Mouse (Mus musculus): ENCODE data around the gene Snapc4. TPM values are rescaled to one million over a fixed set of nuclear protein-coding genes. Genes with fewer than 3 reads are reported as not detected.

Gene Snapc4
- polyA plus RNA-seq, 1 experiment from 2014 or later, result 14.8 TPM

DNA sequence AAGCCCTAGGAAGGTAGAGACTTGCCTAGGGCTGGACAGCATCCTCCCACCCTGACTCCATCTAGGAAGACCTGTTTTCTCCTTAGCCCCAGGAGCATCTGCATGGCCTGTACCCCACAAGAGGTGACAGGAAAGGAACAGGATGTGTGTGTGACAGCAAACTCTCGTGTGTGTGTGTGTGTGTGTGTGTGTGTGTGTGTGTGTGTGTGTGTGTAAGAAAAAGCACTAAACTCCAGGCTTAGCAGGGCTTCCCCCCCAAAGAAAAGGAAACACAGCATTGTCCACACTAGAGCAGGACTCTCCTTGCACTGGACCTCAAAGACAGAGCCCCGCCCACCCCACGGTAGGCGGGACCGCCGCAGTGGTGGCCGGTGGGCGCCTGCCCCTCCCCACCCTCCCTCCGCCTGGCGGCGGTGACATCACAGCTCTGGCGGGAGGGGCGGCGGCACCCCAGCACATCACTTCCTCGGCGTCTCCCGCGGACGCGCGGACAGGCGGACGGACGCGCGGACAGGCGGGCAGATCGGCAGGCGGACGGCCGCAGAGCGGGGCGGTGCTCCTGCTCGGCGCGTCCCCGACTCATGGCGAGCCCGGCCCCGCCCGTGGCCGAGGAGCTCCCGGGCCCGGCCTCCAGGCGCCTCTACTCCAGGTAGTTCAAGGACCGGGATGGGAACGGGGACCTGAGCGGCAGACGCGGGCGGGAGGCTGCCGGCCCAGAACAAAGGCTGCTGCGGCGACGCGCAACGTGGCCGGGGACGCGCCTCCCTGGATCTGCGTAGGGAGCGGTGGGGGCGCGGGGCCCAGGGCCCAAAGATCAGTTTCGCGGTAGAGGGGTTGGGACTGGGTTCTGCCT is 65.2 kb downstream of the Snapc4 start, which contains the start of gene Gpsm1:
Gene Gpsm1 (plus strand): TSS at position 444 of the 853 bp plus-strand sequence.
- Histone ChIP-seq H3K27me3 (ENCODE audit: control insufficient read depth, insufficient read depth, low read length) (no peaks in the 10 kb centered on the region), H3K9ac (ENCODE audit: low read length) (peak within 1 kb of the TSS; percentile 96), H3K4me3 (ENCODE audit: low read length) (peak within 1 kb of the TSS; percentile 91), H3K27ac (ENCODE audit: low read length) (peak within 1 kb of the TSS; percentile 95), H3K4me1 (ENCODE audit: control insufficient read depth, insufficient read depth, low read length) (peaks cover 40% of the 10 kb centered on the region), H3K36me3 (ENCODE audit: control insufficient read depth, insufficient read depth) (no peaks in the 10 kb centered on the region), H3K9me3 (replicated peaks; ENCODE audit: control insufficient read depth, low read length) (no peaks in the 10 kb centered on the region), H3K4me2 (ENCODE audit: low read depth, low read length) (peak within 1 kb of the TSS; percentile 77)
- ATAC-seq (replicated peaks; ENCODE audit: extremely low read depth, insufficient read depth, low FRiP score), result peak; percentile 82
- WGBS, result under 1% methylated on average over 63 of the region's 66 CpGs

DNA sequence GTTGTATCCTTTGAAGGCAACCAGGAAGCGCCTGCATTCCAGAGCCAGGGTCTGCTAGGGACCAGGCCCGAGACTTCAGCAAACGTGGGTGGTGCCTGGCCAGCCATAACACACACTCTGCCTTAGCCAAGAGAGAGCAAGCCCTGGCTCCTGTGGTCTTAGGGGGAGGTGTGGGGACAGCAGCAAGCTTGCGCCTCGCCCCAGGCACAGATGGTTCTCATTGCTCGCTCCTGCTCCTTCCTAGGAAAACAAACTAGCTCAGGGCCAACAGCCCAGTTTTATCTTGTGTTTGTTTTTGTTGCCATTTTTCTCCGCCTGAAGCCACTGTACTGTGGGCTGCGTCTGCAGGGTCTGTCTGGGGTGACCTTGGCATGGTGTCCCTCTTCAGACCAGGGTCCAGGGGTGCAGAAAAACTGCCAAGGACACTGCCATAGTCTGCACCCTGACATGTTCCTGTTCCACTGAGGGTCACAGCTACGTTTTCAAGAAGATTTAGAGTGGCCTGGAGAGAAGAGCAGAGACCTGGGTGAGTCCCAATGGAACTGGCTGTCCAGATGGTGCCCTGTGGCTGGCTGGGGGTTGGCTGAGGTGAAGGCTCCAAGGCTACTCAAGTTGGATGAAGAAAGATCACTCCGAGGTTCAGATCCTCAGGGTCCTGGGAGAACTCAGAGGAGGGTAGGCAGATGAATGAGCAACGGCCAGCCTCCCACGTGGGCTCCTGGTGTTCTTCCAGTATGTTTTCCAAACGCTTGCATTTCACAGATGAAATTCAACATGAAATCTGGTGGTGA is 66.0 kb downstream of the Snapc4 start:
- peaks cover 46% of the 10 kb centered on the region for H3K4me1 ChIP-seq (ENCODE audit: control insufficient read depth, insufficient read depth, low read length)

DNA sequence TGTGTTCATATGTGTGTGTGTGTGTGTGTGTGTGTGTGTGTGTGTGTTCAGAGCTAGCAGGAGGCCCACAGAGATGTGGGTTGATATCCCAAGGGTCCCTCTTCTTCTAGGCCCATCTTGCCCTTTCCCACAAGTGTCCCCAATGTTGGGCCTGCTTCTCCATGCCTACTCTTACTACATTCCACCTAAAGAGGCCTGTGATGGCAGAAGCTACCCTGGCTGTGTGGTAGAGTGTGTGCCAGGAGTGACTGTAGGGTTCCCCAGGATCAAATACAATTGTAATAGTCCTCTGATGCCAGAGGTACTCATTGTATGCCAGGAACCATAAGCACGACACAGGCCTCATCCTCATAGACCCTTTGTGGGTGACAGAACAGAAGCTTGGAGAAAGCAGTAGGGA is 67.1 kb downstream of the Snapc4 start:
- no peak for ATAC-seq (replicated peaks; ENCODE audit: extremely low read depth, insufficient read depth, low FRiP score)
- no peaks in the 10 kb centered on the region for H3K9me3 ChIP-seq (replicated peaks; ENCODE audit: control insufficient read depth, low read length)
- H3K9ac ChIP-seq (ENCODE audit: low read length), result no peak overlapping the region
- no peaks in the 10 kb centered on the region for H3K27me3 ChIP-seq (ENCODE audit: control insufficient read depth, insufficient read depth, low read length)
- WGBS, result 91% methylated on average over 1 of the region's 1 CpGs
- H3K4me3 ChIP-seq (ENCODE audit: low read length), result no peak overlapping the region
- H3K36me3 ChIP-seq (ENCODE audit: control insufficient read depth, insufficient read depth), result no peaks in the 10 kb centered on the region
- no peak overlapping the region for H3K27ac ChIP-seq (ENCODE audit: low read length)
- peaks cover 49% of the 10 kb centered on the region for H3K4me1 ChIP-seq (ENCODE audit: control insufficient read depth, insufficient read depth, low read length)
- no peak overlapping the region for H3K4me2 ChIP-seq (ENCODE audit: low read depth, low read length)

More for the DNA sequence above, 66.0 kb downstream of the Snapc4 start:
- 47% methylated on average over 13 of the region's 13 CpGs for WGBS
- no peaks in the 10 kb centered on the region for H3K36me3 ChIP-seq (ENCODE audit: control insufficient read depth, insufficient read depth)
- H3K9me3 ChIP-seq (replicated peaks; ENCODE audit: control insufficient read depth, low read length), result no peaks in the 10 kb centered on the region
- peak overlapping the region; percentile 96; the same call in 1 of the 2 replicates for H3K9ac ChIP-seq (ENCODE audit: low read length)
- H3K4me2 ChIP-seq (ENCODE audit: low read depth, low read length), result peak overlapping the region; percentile 77
- peak overlapping the region; percentile 91 for H3K4me3 ChIP-seq (ENCODE audit: low read length)
- peak overlapping the region; percentile 95 for H3K27ac ChIP-seq (ENCODE audit: low read length)
- no peak for ATAC-seq (replicated peaks; ENCODE audit: extremely low read depth, insufficient read depth, low FRiP score)
- H3K27me3 ChIP-seq (ENCODE audit: control insufficient read depth, insufficient read depth, low read length), result no peaks in the 10 kb centered on the region

DNA sequence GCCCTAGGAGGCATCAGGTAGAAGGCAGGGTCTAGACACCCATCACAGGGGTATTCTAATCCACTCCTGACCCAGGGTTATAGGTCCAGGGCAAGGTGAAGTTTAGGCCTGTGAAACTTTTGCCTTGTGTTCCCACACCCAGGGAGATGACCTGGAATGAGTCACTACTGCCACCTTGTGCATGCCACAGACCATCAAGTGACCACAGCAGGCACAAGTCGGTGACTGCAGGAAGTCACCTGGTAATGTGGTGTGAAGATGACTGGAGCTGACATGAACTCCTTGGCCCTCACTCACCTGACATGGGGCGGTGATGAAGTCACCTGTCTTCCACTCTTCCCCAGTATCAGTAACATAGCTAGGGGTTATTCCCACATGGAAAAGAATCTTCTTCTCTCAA is 67.6 kb downstream of the Snapc4 start:
- H3K9me3 ChIP-seq (replicated peaks; ENCODE audit: control insufficient read depth, low read length), result no peaks in the 10 kb centered on the region
- H3K27ac ChIP-seq (ENCODE audit: low read length), result no peak overlapping the region
- no peaks in the 10 kb centered on the region for H3K36me3 ChIP-seq (ENCODE audit: control insufficient read depth, insufficient read depth)
- H3K27me3 ChIP-seq (ENCODE audit: control insufficient read depth, insufficient read depth, low read length), result no peaks in the 10 kb centered on the region
- no peak overlapping the region for H3K4me3 ChIP-seq (ENCODE audit: low read length)
- peaks cover 45% of the 10 kb centered on the region for H3K4me1 ChIP-seq (ENCODE audit: control insufficient read depth, insufficient read depth, low read length)
- 0 out of 2 replicates have a peak overlapping the region, but pooled peaks have one; percentile 31 for H3K9ac ChIP-seq (ENCODE audit: low read length)
- no peak for ATAC-seq (replicated peaks; ENCODE audit: extremely low read depth, insufficient read depth, low FRiP score)
- H3K4me2 ChIP-seq (ENCODE audit: low read depth, low read length), result no peak overlapping the region
- 55% methylated on average over 2 of the region's 2 CpGs for WGBS

Other genes with a start within 250 kb of the Snapc4 start
- not detected in 2 replicates for gene Lhx3, start 172.4 kb downstream of the Snapc4 start, polyA plus RNA-seq (2015; fragmentation: Nextera tagmentation; extraction: Ambion mirVana)
- 11.8 and 13.0 TPM in 2 replicates for gene Qsox2, start 143.1 kb downstream of the Snapc4 start, polyA plus RNA-seq (2015; fragmentation: Nextera tagmentation; extraction: Ambion mirVana)
- gene Ccdc187, start 86.1 kb downstream of the Snapc4 start, polyA plus RNA-seq (2015; fragmentation: Nextera tagmentation; extraction: Ambion mirVana), result 0.10 and 0.13 TPM in 2 replicates
- gene Gpsm1, start 65.1 kb downstream of the Snapc4 start, polyA plus RNA-seq (2015; fragmentation: Nextera tagmentation; extraction: Ambion mirVana), result 102 and 104 TPM in 2 replicates
- gene Dnlz, start 28.5 kb downstream of the Snapc4 start, polyA plus RNA-seq (2015; fragmentation: Nextera tagmentation; extraction: Ambion mirVana), result 23.1 and 24.9 TPM in 2 replicates
- 1.0 and 1.2 TPM in 2 replicates for gene Card9, start 19.7 kb downstream of the Snapc4 start, polyA plus RNA-seq (2015; fragmentation: Nextera tagmentation; extraction: Ambion mirVana)
- 81.4 and 86.0 TPM in 2 replicates for gene Entr1, start 8.7 kb upstream of the Snapc4 start, polyA plus RNA-seq (2015; fragmentation: Nextera tagmentation; extraction: Ambion mirVana)
- gene Pmpca, start 8.7 kb upstream of the Snapc4 start, polyA plus RNA-seq (2015; fragmentation: Nextera tagmentation; extraction: Ambion mirVana), result 118 and 119 TPM in 2 replicates
- 15.0 and 15.3 TPM in 2 replicates for gene Inpp5e, start 28.6 kb upstream of the Snapc4 start, polyA plus RNA-seq (2015; fragmentation: Nextera tagmentation; extraction: Ambion mirVana)
- gene Sec16a, start 64.6 kb upstream of the Snapc4 start, polyA plus RNA-seq (2015; fragmentation: Nextera tagmentation; extraction: Ambion mirVana), result 14.5 and 14.8 TPM in 2 replicates
- gene Notch1, start 136.0 kb upstream of the Snapc4 start, polyA plus RNA-seq (2015; fragmentation: Nextera tagmentation; extraction: Ambion mirVana), result 17.9 and 21.8 TPM in 2 replicates
- gene Egfl7, start 199.4 kb upstream of the Snapc4 start, polyA plus RNA-seq (2015; fragmentation: Nextera tagmentation; extraction: Ambion mirVana), result 188 and 216 TPM in 2 replicates
- not detected in 2 replicates for gene Gm20532, start 206.0 kb upstream of the Snapc4 start, polyA plus RNA-seq (2015; fragmentation: Nextera tagmentation; extraction: Ambion mirVana)
- 25.9 and 28.5 TPM in 2 replicates for gene Agpat2, start 223.8 kb upstream of the Snapc4 start, polyA plus RNA-seq (2015; fragmentation: Nextera tagmentation; extraction: Ambion mirVana)
- gene Fam69b, start 247.8 kb upstream of the Snapc4 start, polyA plus RNA-seq (2015; fragmentation: Nextera tagmentation; extraction: Ambion mirVana), result 12.5 and 15.8 TPM in 2 replicates

All from heart, embryonic 16.5 days (tissue).